Mouse (Mus musculus): ENCODE data around the gene Aak1.

GRCm38 (mm10) chr6:86801431-86801830 lies 47.9 kb upstream of the Aak1 start:
- no peak for TF ChIP-seq CTCF (IDR thresholded peaks at IDR 0.05; ENCODE audit: extremely low read depth, insufficient read length, insufficient replicate concordance, low read depth, low read length)
- TF ChIP-seq POLR2A (IDR thresholded peaks at IDR 0.05; ENCODE audit: low read depth, low read length) = no peak

Data from small intestine, adult 2 months (tissue).